Mouse (Mus musculus): ENCODE results near the gene Aurkaip1.

DNA sequence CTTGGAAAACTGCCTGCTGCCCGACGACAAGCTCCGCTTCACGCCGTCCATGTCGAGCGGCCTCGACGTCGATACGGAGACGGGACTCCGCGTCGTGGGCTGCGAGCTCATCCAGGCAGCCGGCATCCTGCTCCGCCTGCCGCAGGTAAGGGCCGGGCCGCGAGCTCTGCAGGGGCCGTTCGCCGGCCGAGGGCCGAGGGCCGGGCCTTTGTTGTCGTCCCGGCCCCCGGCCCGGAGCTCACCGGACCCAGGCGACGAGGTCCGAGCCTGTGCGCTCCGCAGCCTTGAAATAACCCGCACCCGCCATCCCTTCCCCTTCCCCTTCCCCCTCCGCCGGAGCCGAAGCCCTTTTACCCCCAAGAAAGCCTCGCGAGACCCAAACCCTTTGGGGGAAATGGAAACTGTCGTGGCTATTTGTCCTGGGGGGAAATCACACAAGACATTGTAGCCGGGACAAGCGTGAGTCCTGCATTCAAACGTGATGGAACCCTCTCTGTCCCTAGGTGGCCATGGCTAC is 18.3 kb upstream of the Aurkaip1 start:
- TF ChIP-seq CTCF (IDR thresholded peaks at IDR 0.05; ENCODE audit: extremely low read depth, insufficient read length, insufficient replicate concordance, low read depth, low read length) (no peak), POLR2A (IDR thresholded peaks at IDR 0.05; ENCODE audit: low read depth, low read length) (no peak)
